22 mouse cellular contexts compared by ENCODE assay signal in the genomic region with DNA sequence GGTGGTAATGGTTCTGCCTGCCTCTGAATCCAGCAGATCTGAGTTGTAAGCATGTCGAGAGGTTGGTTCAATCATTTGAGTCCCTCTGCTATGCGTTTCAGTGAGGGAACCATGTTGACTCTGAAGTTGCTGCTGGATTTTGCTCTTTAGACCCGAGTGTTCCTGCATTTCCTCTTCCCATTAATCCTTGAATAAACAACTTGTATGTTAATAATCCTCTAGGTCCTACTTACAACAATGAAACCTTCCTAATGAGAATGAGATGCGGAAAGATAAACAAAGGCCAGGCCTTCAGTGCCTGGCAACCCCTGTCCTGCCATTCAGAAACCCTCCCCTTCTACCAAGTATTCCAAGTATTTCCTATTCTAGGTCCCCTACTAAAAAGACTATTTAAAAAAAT. TPM values are rescaled to one million over a fixed set of nuclear protein-coding genes. Genes with fewer than 3 reads are reported as not detected.
DNase-seq lines count a peak whose midpoint lies in the region; ATAC-seq and TF ChIP-seq lines count a peak whose summit lies in the region.
"Had no signal": no experiment of that assay in that cellular context is flagged by ENCODE, and none has a peak within 500 bp of the region (broad histone marks: within the 10 kb centered on the region; RNA-seq: fewer than 3 reads in every experiment).

No protein-coding gene starts in this region.

- no peak overlapping the region; the same call in 1 of the 2 replicates for H3K4me2 ChIP-seq in liver, postnatal 0 days (ENCODE audit: low read depth, low read length)
- H3K4me2 ChIP-seq in liver, embryonic 11.5 days = no peak overlapping the region
- H3K4me2 ChIP-seq in intestine, embryonic 16.5 days (ENCODE audit: low read depth, low read length) = no peak overlapping the region
- H3K4me2 ChIP-seq: embryonic facial prominence, embryonic 12.5 days; stomach, embryonic 15.5 days had no signal

- DNase-seq in kidney, adult 11 months = peak; percentile 41
- no peak for DNase-seq in kidney, postnatal 4 days
- DNase-seq in liver, postnatal 0 days = no peak
- no peak for DNase-seq in liver, embryonic 11.5 days (ENCODE audit: low spot score)
- no peak for DNase-seq in left cerebral cortex, adult 8-10 months (ENCODE audit: low spot score in 2 of 2)
- no peak for DNase-seq in embryo, embryonic 10.5 days (ENCODE audit: low spot score)
- DNase-seq: cerebellum, adult 8-10 months; gastrocnemius, postnatal 36 days; right cerebral cortex, postnatal 25 days; thymus, adult 2 months had no signal

- H3K27ac ChIP-seq in liver, postnatal 0 days (ENCODE audit: low read depth) = peak overlapping the region; percentile 67
- H3K27ac ChIP-seq in liver, embryonic 11.5 days (ENCODE audit: low read depth, low read length) = no peak overlapping the region
- no peak overlapping the region for H3K27ac ChIP-seq in intestine, embryonic 16.5 days (ENCODE audit: low read length)
- peak overlapping the region; percentile 86 for H3K27ac ChIP-seq in small intestine, adult 2 months (ENCODE audit: insufficient read depth, low read depth, low read length)
- H3K27ac ChIP-seq: embryonic facial prominence, embryonic 12.5 days; hindbrain, embryonic 10.5 days; hindbrain, postnatal 0 days; limb, embryonic 10.5 days; liver, embryonic 14.5 days; macrophage; midbrain, embryonic 10.5 days; stomach, embryonic 15.5 days had no signal

- TF ChIP-seq POLR2A in small intestine, adult 2 months (IDR thresholded peaks at IDR 0.05; ENCODE audit: low read depth, low read length) = no peak

- no peak overlapping the region for H3K9ac ChIP-seq in liver, postnatal 0 days (replicated peaks)
- no peak overlapping the region for H3K9ac ChIP-seq in liver, embryonic 11.5 days (ENCODE audit: low read depth, low read length)
- H3K9ac ChIP-seq in intestine, embryonic 16.5 days (ENCODE audit: low read depth, low read length) = no peak overlapping the region
- H3K9ac ChIP-seq: embryonic facial prominence, embryonic 12.5 days; liver, embryonic 14.5 days; stomach, embryonic 15.5 days had no signal

- no peaks in the 10 kb centered on the region for H3K27me3 ChIP-seq in liver, postnatal 0 days (ENCODE audit: insufficient read depth, low read length)
- no peaks in the 10 kb centered on the region for H3K27me3 ChIP-seq in liver, embryonic 11.5 days (replicated peaks; ENCODE audit: control insufficient read depth, insufficient read depth, low read length)
- no peaks in the 10 kb centered on the region for H3K27me3 ChIP-seq in intestine, embryonic 16.5 days (replicated peaks; ENCODE audit: control insufficient read depth, insufficient read depth, low read length)
- H3K27me3 ChIP-seq in small intestine, adult 2 months (ENCODE audit: control insufficient read depth, insufficient read depth, low read length) = no peaks in the 10 kb centered on the region
- H3K27me3 ChIP-seq: embryonic facial prominence, embryonic 12.5 days; stomach, embryonic 15.5 days had no signal

- no peaks in the 10 kb centered on the region for H3K9me3 ChIP-seq in liver, postnatal 0 days (ENCODE audit: low read length)
- H3K9me3 ChIP-seq in liver, embryonic 11.5 days (ENCODE audit: control insufficient read depth, low read length) = no peaks in the 10 kb centered on the region
- no peaks in the 10 kb centered on the region for H3K9me3 ChIP-seq in intestine, embryonic 16.5 days (ENCODE audit: control insufficient read depth, low read length)
- H3K9me3 ChIP-seq: embryonic facial prominence, embryonic 12.5 days; G1E; hindbrain, embryonic 10.5 days; limb, embryonic 10.5 days; midbrain, embryonic 10.5 days; stomach, embryonic 15.5 days had no signal

- H3K36me3 ChIP-seq in liver, postnatal 0 days (replicated peaks; ENCODE audit: insufficient read depth, low read length) = no peaks in the 10 kb centered on the region
- no peaks in the 10 kb centered on the region for H3K36me3 ChIP-seq in liver, embryonic 11.5 days (ENCODE audit: control insufficient read depth, insufficient read depth, low read length)
- no peaks in the 10 kb centered on the region for H3K36me3 ChIP-seq in intestine, embryonic 16.5 days (ENCODE audit: control insufficient read depth, insufficient read depth, low read length)
- peaks cover 4% of the 10 kb centered on the region; the same call in 1 of the 2 replicates for H3K36me3 ChIP-seq in small intestine, adult 2 months (ENCODE audit: control insufficient read depth, insufficient read depth, low read length)
- H3K36me3 ChIP-seq: embryonic facial prominence, embryonic 12.5 days; G1E; hindbrain, embryonic 10.5 days; limb, embryonic 10.5 days; midbrain, embryonic 10.5 days; stomach, embryonic 15.5 days had no signal

- H3K4me1 ChIP-seq in liver, postnatal 0 days (ENCODE audit: insufficient read depth) = peaks cover 15% of the 10 kb centered on the region; the same call in 1 of the 2 replicates
- peaks cover 3% of the 10 kb centered on the region; the same call in 1 of the 2 replicates for H3K4me1 ChIP-seq in liver, embryonic 11.5 days (replicated peaks; ENCODE audit: control insufficient read depth, insufficient read depth, low read length)
- peaks cover 7% of the 10 kb centered on the region for H3K4me1 ChIP-seq in intestine, embryonic 16.5 days (ENCODE audit: control insufficient read depth, insufficient read depth, low read length)
- peaks cover 27% of the 10 kb centered on the region; the same call in 1 of the 2 replicates for H3K4me1 ChIP-seq in small intestine, adult 2 months (ENCODE audit: control insufficient read depth, insufficient read depth, insufficient read length, low read length)
- H3K4me1 ChIP-seq: stomach, embryonic 15.5 days had no signal

- no peak for TF ChIP-seq EP300 in liver, postnatal 0 days (IDR thresholded peaks at IDR 0.05; ENCODE audit: low read depth)

- H3K4me3 ChIP-seq in liver, postnatal 0 days (ENCODE audit: low read depth, low read length) = no peak overlapping the region
- H3K4me3 ChIP-seq in liver, embryonic 11.5 days (ENCODE audit: low read depth, low read length) = no peak overlapping the region
- H3K4me3 ChIP-seq in intestine, embryonic 16.5 days (ENCODE audit: low read length) = no peak overlapping the region
- H3K4me3 ChIP-seq in small intestine, adult 2 months (ENCODE audit: low read depth, low read length) = no peak overlapping the region
- H3K4me3 ChIP-seq: embryonic facial prominence, embryonic 12.5 days; hindbrain, embryonic 10.5 days; limb, embryonic 10.5 days; midbrain, embryonic 10.5 days; stomach, embryonic 15.5 days had no signal

- TF ChIP-seq CTCF in liver, postnatal 0 days (IDR thresholded peaks at IDR 0.05; ENCODE audit: low read depth) = no peak
- TF ChIP-seq CTCF in small intestine, adult 2 months (IDR thresholded peaks at IDR 0.05; ENCODE audit: extremely low read depth, insufficient read length, insufficient replicate concordance, low read depth, low read length) = no peak

- peak; percentile 62; the same call in 1 of the 2 replicates for ATAC-seq in liver, postnatal 0 days
- no peak for ATAC-seq in liver, embryonic 11.5 days (replicated peaks; ENCODE audit: low FRiP score)
- peak; percentile 70 for ATAC-seq in intestine, embryonic 16.5 days
- ATAC-seq: forebrain, embryonic 14.5 days had no signal

- 52% methylated on average over 4 of the region's 4 CpGs for WGBS in liver, postnatal 0 days (ENCODE audit: insufficient replicate concordance)
- 60% methylated on average over 4 of the region's 4 CpGs for WGBS in liver, embryonic 11.5 days
- 24% methylated on average over 4 of the region's 4 CpGs for WGBS in intestine, embryonic 16.5 days
- WGBS in small intestine, adult 2 months = 19% methylated on average over 4 of the region's 4 CpGs

RNA-seq across cellular contexts. Expression of a gene that starts 47.3 kb away (rescaled TPM):
- 4.7 and 5.7 TPM in 2 replicates for polyA plus RNA-seq in liver, postnatal 0 days (2015; fragmentation: Nextera tagmentation; extraction: Ambion mirVana)
- polyA plus RNA-seq in liver, embryonic 11.5 days (2014; fragmentation: Nextera tagmentation; extraction: Ambion mirVana) = 3.8 and 5.0 TPM in 2 replicates
- polyA plus RNA-seq in intestine, embryonic 16.5 days (2015; fragmentation: Nextera tagmentation; extraction: Ambion mirVana) = 8.9 and 13.7 TPM in 2 replicates
- 15.6 and 27.8 TPM in 2 replicates for polyA plus RNA-seq in small intestine, adult 2 months (2012; rRNA removed)
- 10 to 100 TPM; 43.3 to 47.7 (median 45.6) TPM for total RNA-seq in left cerebral cortex, adult 8-10 months (2022)

RNA-seq across cellular contexts. Expression of a gene that starts 51.1 kb away (rescaled TPM):
- polyA plus RNA-seq in liver, postnatal 0 days (2015; fragmentation: Nextera tagmentation; extraction: Ambion mirVana) = 8.1 and 10.9 TPM in 2 replicates
- polyA plus RNA-seq in liver, embryonic 11.5 days (2014; fragmentation: Nextera tagmentation; extraction: Ambion mirVana) = 0.70 and 1.2 TPM in 2 replicates
- 1.2 and 1.3 TPM in 2 replicates for polyA plus RNA-seq in intestine, embryonic 16.5 days (2015; fragmentation: Nextera tagmentation; extraction: Ambion mirVana)
- 0.38 and 1.2 TPM in 2 replicates for polyA plus RNA-seq in small intestine, adult 2 months (2012; rRNA removed)
- total RNA-seq in left cerebral cortex, adult 8-10 months (2022) = 1 to 10 TPM; 5.0 to 7.8 (median 7.2) TPM
- polyA plus RNA-seq: G1E; limb, embryonic 10.5 days had no signal

Comparison
In these comparisons a context has a peak if more than half of its experiments do, and no peak if none do; other contexts are left out.
1. H3K27ac ChIP-seq: peak in liver, postnatal 0 days (single experiment) and small intestine, adult 2 months (single experiment); none in liver, embryonic 11.5 days (single experiment) and intestine, embryonic 16.5 days (single experiment).